Mouse (Mus musculus): ENCODE results near the gene Btbd35f29.
"Not testable (repeated sequence)": the region's sequence is repeated elsewhere in the genome, so short reads cannot be mapped to it uniquely, and the experiment has no call there.

Gene Btbd35f29

DNA sequence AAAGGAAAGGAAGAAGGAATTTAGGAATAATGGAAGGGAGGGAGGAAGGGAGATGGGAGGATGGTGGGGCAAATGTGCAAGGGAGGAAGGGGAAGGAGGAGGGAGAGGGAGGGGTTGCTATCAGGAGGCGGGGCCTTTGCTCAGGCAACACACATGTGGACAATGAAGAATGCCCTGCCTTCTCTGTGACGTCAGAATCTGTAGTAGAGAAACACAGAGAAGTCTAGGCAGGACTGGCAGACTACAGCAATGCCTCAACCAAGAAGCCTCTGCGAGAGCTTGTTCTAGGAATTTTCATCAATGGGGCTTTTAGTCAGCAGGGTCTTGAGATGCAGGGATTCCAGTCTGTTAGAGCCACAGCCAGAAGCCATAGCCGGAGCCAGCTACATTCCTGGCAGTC, at the start of gene Btbd35f29:
Gene Btbd35f29, plus strand, starts transcription at position 301 of the 400 bp plus-strand sequence.
- DNase-seq (ENCODE audit: low spot score in 2 of 2), result not testable (repeated sequence)

GRCm38 (mm10) chrX:31141416-31141815, 23.9 kb downstream of the Btbd35f29 start:
- DNase-seq (ENCODE audit: low spot score in 2 of 2), result not testable (repeated sequence)

GRCm38 (mm10) chrX:31145144-31145543, 27.7 kb downstream of the Btbd35f29 start:
- DNase-seq (ENCODE audit: low spot score in 2 of 2), result not testable (repeated sequence)

DNA sequence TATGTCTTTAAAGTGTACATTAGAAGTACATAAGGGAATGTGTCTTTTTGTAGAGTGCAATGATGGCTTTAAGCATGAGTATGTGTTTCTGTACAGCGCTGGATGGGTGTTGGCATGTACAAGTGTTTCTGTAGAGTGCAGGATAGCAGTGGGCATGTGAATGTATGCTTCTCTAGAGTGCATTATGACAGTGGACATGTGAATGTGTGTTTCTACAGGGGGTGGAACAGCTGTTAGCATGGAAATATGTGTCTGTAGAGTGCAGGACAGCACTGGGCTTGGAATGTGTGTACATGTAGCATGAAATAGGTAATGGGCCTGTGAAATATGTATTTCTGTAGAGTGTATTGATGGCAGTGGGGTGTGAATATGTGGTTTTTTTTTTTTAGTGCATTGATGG, 28.4 kb downstream of the Btbd35f29 start:
- DNase-seq (ENCODE audit: low spot score in 2 of 2), result not testable (repeated sequence)

DNA sequence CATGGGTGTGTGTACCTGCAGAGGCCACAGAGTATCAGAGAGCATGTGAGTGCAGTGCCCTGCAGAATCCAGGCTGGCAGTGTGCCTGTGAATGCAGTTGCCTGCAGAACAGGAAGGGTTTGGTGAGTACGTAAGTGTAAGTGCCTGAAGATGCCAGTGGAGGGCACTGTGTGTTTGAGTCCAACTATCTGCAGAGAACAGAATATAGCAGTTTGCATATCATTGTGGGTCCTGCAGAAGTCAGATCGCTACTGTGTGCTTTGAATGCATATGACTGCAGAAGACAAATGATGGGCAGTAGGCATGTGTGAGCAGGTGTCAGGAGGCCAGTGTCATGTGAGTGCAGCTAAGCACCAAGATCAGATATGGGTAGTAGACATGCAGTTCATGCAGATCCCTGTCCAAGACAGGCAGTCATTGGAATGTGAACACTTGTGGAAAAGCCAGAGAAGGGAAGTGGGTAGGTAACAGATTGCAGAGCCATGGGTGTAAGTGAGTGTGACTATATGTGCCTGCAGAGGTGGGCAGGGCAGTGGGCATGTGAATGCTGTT, 41.1 kb downstream of the Btbd35f29 start:
- not testable (repeated sequence) for DNase-seq (ENCODE audit: low spot score in 2 of 2)

- not testable (repeated sequence) for DNase-seq (ENCODE audit: low spot score in 2 of 2)
Observed at GRCm38 (mm10) chrX:31159450-31160322, 42.2 kb downstream of the Btbd35f29 start.

DNA sequence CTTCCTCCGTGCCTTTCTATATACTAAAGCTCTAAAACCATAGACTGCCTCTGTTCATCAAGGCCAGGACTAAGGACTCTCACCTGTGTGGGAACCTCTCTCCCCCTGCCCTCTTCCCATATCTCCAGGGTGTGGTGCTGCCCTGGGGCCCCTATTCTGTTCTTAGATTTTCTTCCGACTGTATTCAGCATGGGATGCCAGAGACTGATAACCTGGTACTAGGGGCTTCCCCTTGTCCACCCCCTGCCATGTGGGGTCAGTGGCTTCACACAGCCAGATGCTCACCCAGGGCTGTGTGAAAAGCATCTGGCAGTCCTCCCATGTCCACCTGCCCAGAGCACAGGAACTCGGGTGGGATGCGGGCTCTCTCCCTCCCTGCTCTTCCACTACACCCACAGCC, 43.1 kb downstream of the Btbd35f29 start:
- peak in 1 of 2 experiments; percentile 63 for DNase-seq (ENCODE audit: low spot score in 2 of 2)

DNA sequence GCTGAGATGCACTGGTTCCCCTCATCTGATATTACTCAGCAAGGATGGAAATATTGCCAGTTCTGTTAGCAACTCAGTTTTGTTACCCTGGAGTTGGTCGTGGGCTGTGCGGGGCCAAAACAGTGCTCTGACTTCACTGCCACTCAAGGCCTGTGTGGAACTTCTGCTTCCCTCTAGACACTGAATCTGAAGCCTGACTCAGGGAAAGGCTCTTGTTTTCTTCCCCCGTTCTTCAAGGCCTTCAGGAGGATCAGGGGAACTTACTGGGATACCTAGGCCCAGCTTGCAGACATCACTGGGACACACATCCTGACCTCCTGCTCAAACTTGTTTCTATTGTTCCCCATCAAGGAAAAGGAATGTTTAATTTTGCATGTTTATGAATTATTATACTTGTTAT, 45.2 kb downstream of the Btbd35f29 start:
- DNase-seq (ENCODE audit: low spot score in 2 of 2), result not testable (repeated sequence)

- DNase-seq (ENCODE audit: low spot score in 2 of 2), result not testable (repeated sequence)
Observed at GRCm38 (mm10) chrX:31165193-31165592, 47.7 kb downstream of the Btbd35f29 start.
